In the genomic region with DNA sequence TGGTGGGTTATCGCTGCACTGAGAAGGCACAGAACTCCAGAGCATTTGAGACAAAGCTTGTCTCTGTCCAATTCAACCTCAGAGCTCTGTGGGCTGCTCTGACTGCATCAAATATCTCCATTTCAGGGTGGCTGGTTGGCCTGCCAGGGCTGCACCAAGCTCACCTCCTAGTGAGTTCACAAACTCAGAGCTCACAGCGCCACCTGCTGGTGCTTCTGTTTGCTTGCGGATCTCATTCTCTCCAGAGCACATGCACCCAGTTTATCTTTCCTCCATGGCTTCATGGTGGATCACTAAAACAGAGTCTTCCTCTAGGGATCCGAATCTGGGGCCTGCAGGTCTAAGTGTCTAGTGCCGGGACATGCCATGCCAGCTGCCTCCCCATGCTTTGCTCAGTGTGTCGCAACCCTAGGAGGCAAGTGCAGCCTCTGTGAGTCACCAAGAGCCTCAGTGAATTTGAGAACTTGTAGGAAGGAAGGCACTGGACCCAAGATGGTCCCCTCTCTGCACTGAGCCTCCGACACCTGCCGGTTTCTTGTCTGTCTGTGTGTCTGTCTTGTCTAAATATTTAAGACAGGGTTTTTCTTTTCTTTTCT, we compare ENCODE assay signal across 10 mouse cellular contexts. TPM values are rescaled to one million over a fixed set of nuclear protein-coding genes. Genes with fewer than 3 reads are reported as not detected.
DNase-seq lines count a peak whose midpoint lies in the region; ATAC-seq and TF ChIP-seq lines count a peak whose summit lies in the region.
"Had no signal": no experiment of that assay in that cellular context is flagged by ENCODE, and none has a peak within 500 bp of the region (broad histone marks: within the 10 kb centered on the region; RNA-seq: fewer than 3 reads in every experiment).

No protein-coding gene starts in this region.

- no peak overlapping the region for H3K4me2 ChIP-seq in forebrain, embryonic 14.5 days (ENCODE audit: low read length)
- no peak overlapping the region for H3K4me2 ChIP-seq in forebrain, embryonic 12.5 days
- H3K4me2 ChIP-seq in embryonic facial prominence, embryonic 11.5 days (ENCODE audit: low read depth, low read length): no peak overlapping the region
- H3K4me2 ChIP-seq in hindbrain, postnatal 0 days (ENCODE audit: low read depth, low read length): no peak overlapping the region
- H3K4me2 ChIP-seq in midbrain, embryonic 12.5 days (replicated peaks): no peak overlapping the region
- H3K4me2 ChIP-seq: limb, embryonic 12.5 days had no signal

- peak; percentile 91 for TF ChIP-seq CTCF in hindbrain, postnatal 0 days (IDR thresholded peaks at IDR 0.05; ENCODE audit: low read depth)
- TF ChIP-seq CTCF in left cerebral cortex, adult 2 months (IDR thresholded peaks at IDR 0.05): peak; percentile 66

- no peaks in the 10 kb centered on the region for H3K4me1 ChIP-seq in forebrain, embryonic 14.5 days (ENCODE audit: control insufficient read depth, insufficient read depth, low read length)
- no peaks in the 10 kb centered on the region for H3K4me1 ChIP-seq in forebrain, embryonic 12.5 days
- H3K4me1 ChIP-seq in embryonic facial prominence, embryonic 11.5 days (ENCODE audit: control insufficient read depth, insufficient read depth, low read length): no peaks in the 10 kb centered on the region
- no peaks in the 10 kb centered on the region for H3K4me1 ChIP-seq in hindbrain, postnatal 0 days (ENCODE audit: insufficient read depth, low read length)
- no peaks in the 10 kb centered on the region for H3K4me1 ChIP-seq in midbrain, embryonic 12.5 days
- H3K4me1 ChIP-seq: limb, embryonic 12.5 days had no signal

- H3K27ac ChIP-seq in forebrain, embryonic 14.5 days (ENCODE audit: low read depth, low read length): no peak overlapping the region
- H3K27ac ChIP-seq in forebrain, embryonic 12.5 days: no peak overlapping the region
- H3K27ac ChIP-seq in embryonic facial prominence, embryonic 11.5 days (replicated peaks; ENCODE audit: low read depth, low read length): no peak overlapping the region
- no peak overlapping the region for H3K27ac ChIP-seq in hindbrain, postnatal 0 days
- no peak overlapping the region for H3K27ac ChIP-seq in left cerebral cortex, adult 2 months
- no peak overlapping the region for H3K27ac ChIP-seq in midbrain, embryonic 12.5 days (replicated peaks)
- H3K27ac ChIP-seq: limb, embryonic 12.5 days had no signal

- H3K36me3 ChIP-seq in forebrain, embryonic 14.5 days (ENCODE audit: control insufficient read depth, insufficient read depth, low read length): no peaks in the 10 kb centered on the region
- no peaks in the 10 kb centered on the region for H3K36me3 ChIP-seq in forebrain, embryonic 12.5 days (replicated peaks)
- no peaks in the 10 kb centered on the region for H3K36me3 ChIP-seq in embryonic facial prominence, embryonic 11.5 days (replicated peaks; ENCODE audit: control insufficient read depth, insufficient read depth, low read depth, low read length)
- no peaks in the 10 kb centered on the region for H3K36me3 ChIP-seq in hindbrain, postnatal 0 days (ENCODE audit: insufficient read depth, low read length)
- no peaks in the 10 kb centered on the region for H3K36me3 ChIP-seq in midbrain, embryonic 12.5 days
- H3K36me3 ChIP-seq: limb, embryonic 12.5 days had no signal

- intact Hi-C loops in left cerebral cortex, adult 2 months (cut with DNase I): loop anchor here (5.0 kb wide), 2 partner anchors 196 to 256 kb away; no protein-coding TSS in a partner anchor

- no peak overlapping the region for H3K4me3 ChIP-seq in forebrain, embryonic 14.5 days (ENCODE audit: low read depth, low read length)
- H3K4me3 ChIP-seq in forebrain, embryonic 12.5 days (replicated peaks): no peak overlapping the region
- H3K4me3 ChIP-seq in embryonic facial prominence, embryonic 11.5 days (ENCODE audit: low read depth, low read length): no peak overlapping the region
- no peak overlapping the region for H3K4me3 ChIP-seq in hindbrain, postnatal 0 days (ENCODE audit: low read length)
- no peak overlapping the region for H3K4me3 ChIP-seq in left cerebral cortex, adult 2 months
- H3K4me3 ChIP-seq in midbrain, embryonic 12.5 days: no peak overlapping the region
- H3K4me3 ChIP-seq: limb, embryonic 12.5 days had no signal

- peaks cover 3% of the 10 kb centered on the region; the same call in 1 of the 2 replicates for H3K27me3 ChIP-seq in forebrain, embryonic 14.5 days (replicated peaks; ENCODE audit: control insufficient read depth, insufficient read depth, low read length)
- peaks cover 39% of the 10 kb centered on the region for H3K27me3 ChIP-seq in forebrain, embryonic 12.5 days
- H3K27me3 ChIP-seq in embryonic facial prominence, embryonic 11.5 days (ENCODE audit: control insufficient read depth, insufficient read depth, low read length): peaks cover 9% of the 10 kb centered on the region
- H3K27me3 ChIP-seq in hindbrain, postnatal 0 days (ENCODE audit: insufficient read depth, low read length): no peaks in the 10 kb centered on the region
- peaks cover 49% of the 10 kb centered on the region for H3K27me3 ChIP-seq in midbrain, embryonic 12.5 days

- no peak overlapping the region for H3K9ac ChIP-seq in forebrain, embryonic 14.5 days (ENCODE audit: low read length)
- no peak overlapping the region for H3K9ac ChIP-seq in forebrain, embryonic 12.5 days
- H3K9ac ChIP-seq in embryonic facial prominence, embryonic 11.5 days (replicated peaks; ENCODE audit: low read length): no peak overlapping the region
- H3K9ac ChIP-seq in hindbrain, postnatal 0 days (replicated peaks; ENCODE audit: low read length): no peak overlapping the region
- H3K9ac ChIP-seq in midbrain, embryonic 12.5 days (replicated peaks): no peak overlapping the region
- H3K9ac ChIP-seq: limb, embryonic 12.5 days had no signal

- peak; percentile 89 for DNase-seq in forebrain, embryonic 14.5 days (ENCODE audit: low spot score)
- DNase-seq in adrenal gland, adult (ENCODE audit: inconsistent age in 2 of 2, low spot score in 1 of 2): peak; percentile 51 to 81
- peak; percentile 93 for DNase-seq in embryonic facial prominence, embryonic 11.5 days (ENCODE audit: low spot score)
- DNase-seq in hindbrain, postnatal 0 days (ENCODE audit: low spot score): peak; percentile 94
- DNase-seq in left cerebral cortex, adult 2 months (ENCODE audit: extremely low spot score in 1 of 2, low spot score in 2 of 2): peak; percentile 42 to 58
- DNase-seq in right cerebral cortex, postnatal 36 days (ENCODE audit: low spot score in 2 of 2): peak; percentile 11 to 16

- no peak for ATAC-seq in forebrain, embryonic 14.5 days
- no peak for ATAC-seq in forebrain, embryonic 12.5 days (ENCODE audit: low FRiP score)
- peak; percentile 61; the same call in 1 of the 2 replicates for ATAC-seq in embryonic facial prominence, embryonic 11.5 days (replicated peaks; ENCODE audit: insufficient number of reproducible peaks, low FRiP score, low TSS enrichment, low read depth)
- peak; percentile 82 for ATAC-seq in hindbrain, postnatal 0 days
- peak; percentile 19; the same call in 1 of the 2 replicates for ATAC-seq in midbrain, embryonic 12.5 days (ENCODE audit: low FRiP score, low read depth)
- ATAC-seq: Patski had no signal

- H3K9me3 ChIP-seq in forebrain, embryonic 14.5 days (replicated peaks; ENCODE audit: control insufficient read depth, low read length): no peaks in the 10 kb centered on the region
- no peaks in the 10 kb centered on the region for H3K9me3 ChIP-seq in forebrain, embryonic 12.5 days
- H3K9me3 ChIP-seq in embryonic facial prominence, embryonic 11.5 days (replicated peaks; ENCODE audit: control insufficient read depth, low read length): no peaks in the 10 kb centered on the region
- no peaks in the 10 kb centered on the region for H3K9me3 ChIP-seq in hindbrain, postnatal 0 days (ENCODE audit: low read length)
- H3K9me3 ChIP-seq in midbrain, embryonic 12.5 days: no peaks in the 10 kb centered on the region
- H3K9me3 ChIP-seq: limb, embryonic 12.5 days had no signal

- WGBS in forebrain, embryonic 14.5 days: 38% methylated on average over 8 of the region's 8 CpGs
- WGBS in forebrain, embryonic 12.5 days: 35% methylated on average over 8 of the region's 8 CpGs
- 27% methylated on average over 8 of the region's 8 CpGs for WGBS in embryonic facial prominence, embryonic 11.5 days
- 31% methylated on average over 8 of the region's 8 CpGs for whole genome bisulfite sequencing in hindbrain, postnatal 0 days
- WGBS in midbrain, embryonic 12.5 days: 33% methylated on average over 8 of the region's 8 CpGs

RNA-seq across cellular contexts. Expression of a gene that starts 3.6 kb away (rescaled TPM):
- polyA plus RNA-seq in forebrain, embryonic 14.5 days (2014; fragmentation: Nextera tagmentation; extraction: Ambion mirVana): not detected in 2 replicates
- not detected in 2 replicates for polyA plus RNA-seq in forebrain, embryonic 12.5 days (2016; fragmentation: Nextera tagmentation; extraction: Ambion mirVana)
- polyA plus RNA-seq in embryonic facial prominence, embryonic 11.5 days (2014; fragmentation: Nextera tagmentation; extraction: Ambion mirVana): not detected in 2 replicates
- total RNA-seq in hindbrain, postnatal 0 days (2014; rRNA removed): not detected in 2 replicates
- not detected in 2 replicates for polyA plus RNA-seq in hindbrain, postnatal 0 days (2015; fragmentation: Nextera tagmentation; extraction: Ambion mirVana)
- total RNA-seq in left cerebral cortex, adult 2 months (2021): not detected
- not detected in 2 replicates for polyA plus RNA-seq in midbrain, embryonic 12.5 days (2016; fragmentation: Nextera tagmentation; extraction: Ambion mirVana)
- polyA plus RNA-seq: limb, embryonic 12.5 days; Patski had no signal

RNA-seq across cellular contexts. Expression of a gene that starts 25.3 kb away (rescaled TPM):
- not detected in 2 replicates for polyA plus RNA-seq in forebrain, embryonic 14.5 days (2014; fragmentation: Nextera tagmentation; extraction: Ambion mirVana)
- polyA plus RNA-seq in forebrain, embryonic 12.5 days (2016; fragmentation: Nextera tagmentation; extraction: Ambion mirVana): not detected in 2 replicates
- polyA plus RNA-seq in embryonic facial prominence, embryonic 11.5 days (2014; fragmentation: Nextera tagmentation; extraction: Ambion mirVana): not detected in 2 replicates
- not detected in 2 replicates for total RNA-seq in hindbrain, postnatal 0 days (2014; rRNA removed)
- polyA plus RNA-seq in hindbrain, postnatal 0 days (2015; fragmentation: Nextera tagmentation; extraction: Ambion mirVana): 0.28 and 0.35 TPM in 2 replicates
- not detected for total RNA-seq in left cerebral cortex, adult 2 months (2021)
- polyA plus RNA-seq in midbrain, embryonic 12.5 days (2016; fragmentation: Nextera tagmentation; extraction: Ambion mirVana): not detected in 2 replicates
- polyA plus RNA-seq: limb, embryonic 12.5 days; Patski had no signal

Comparison
In these comparisons a context has a peak if more than half of its experiments do, and no peak if none do; other contexts are left out.
1. ATAC-seq: peak in embryonic facial prominence, embryonic 11.5 days (single experiment), hindbrain, postnatal 0 days (single experiment) and midbrain, embryonic 12.5 days (single experiment); none in forebrain, embryonic 14.5 days (single experiment) and forebrain, embryonic 12.5 days (single experiment).
2. DNase-seq: peak in every context shown above with its lines; median percentile 94 in hindbrain, postnatal 0 days; 93 in embryonic facial prominence, embryonic 11.5 days; 89 in forebrain, embryonic 14.5 days; 66 in adrenal gland, adult; 50 in left cerebral cortex, adult 2 months; 14 in right cerebral cortex, postnatal 36 days.